Mouse (Mus musculus): ENCODE results near the gene Acap1.
"Not testable (repeated sequence)": the region's sequence is repeated elsewhere in the genome, so short reads cannot be mapped to it uniquely, and the experiment has no call there.

- TF ChIP-seq POLR2A (IDR thresholded peaks at IDR 0.05; ENCODE audit: insufficient read depth, low read length); CTCF (IDR thresholded peaks at IDR 0.05; ENCODE audit: low read depth, low read length); EP300 (IDR thresholded peaks at IDR 0.05; ENCODE audit: insufficient read depth, low read depth, low read length): not testable (repeated sequence)
Measured at GRCm38 (mm10) chr11:69863729-69864128, 31.6 kb downstream of the Acap1 start.

Data from ES-Bruce4 (cell line).